Mouse (Mus musculus): Measurements from ENCODE around the gene Chl1. TPM values are rescaled to one million over a fixed set of nuclear protein-coding genes. Genes with fewer than 3 reads are reported as not detected.

The Chl1 gene
- total and polyA plus RNA-seq, 3 experiments: not detected

DNA sequence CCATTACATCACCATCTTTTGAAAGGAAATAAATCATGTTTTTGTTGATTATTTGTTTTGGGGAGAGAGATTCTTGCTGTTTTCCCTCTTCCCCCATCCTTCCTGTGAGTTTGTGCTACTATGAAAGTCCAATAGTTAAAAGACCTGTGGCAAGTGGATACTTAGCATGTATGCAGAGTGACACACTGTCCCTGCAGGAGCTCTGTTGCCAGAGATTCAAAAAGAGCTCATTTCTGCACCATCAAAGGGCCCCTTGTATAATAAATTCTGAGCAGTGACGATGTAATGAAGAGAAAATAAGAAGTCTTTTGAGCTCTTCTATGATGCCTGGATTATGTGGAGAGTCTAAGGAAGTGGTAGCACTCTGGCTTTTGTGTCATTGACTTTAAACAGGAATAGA, 33.4 kb downstream of the Chl1 start:
- TF ChIP-seq RCOR1 (conservative IDR thresholded peaks at IDR 0.05; ENCODE audit: low read depth, low read length) (no peak), CHD1 (IDR thresholded peaks at IDR 0.05; ENCODE audit: low read depth, low read length) (no peak), SIN3A (IDR thresholded peaks at IDR 0.05; ENCODE audit: low read length) (no peak), CHD2 (IDR thresholded peaks at IDR 0.05; ENCODE audit: low read length) (no peak), CTCF (conservative IDR thresholded peaks at IDR 0.05 in 1 of 2, IDR thresholded peaks at IDR 0.05 in 1 of 2; ENCODE audit: low read depth in 2 of 2, low read length in 2 of 2) (no peak), RAD21 (IDR thresholded peaks at IDR 0.05; ENCODE audit: low read depth, low read length) (no peak), NRF1 (IDR thresholded peaks at IDR 0.05; ENCODE audit: low read depth, low read length) (no peak), BHLHE40 (IDR thresholded peaks at IDR 0.05; ENCODE audit: low read depth, low read length) (no peak), MXI1 (IDR thresholded peaks at IDR 0.05; ENCODE audit: low read depth, low read length) (no peak)
- no peak for DNase-seq (ENCODE audit: extremely low read depth)
- Histone ChIP-seq H3K36me3 (replicated peaks in 1 of 2; ENCODE audit: control insufficient read depth in 1 of 2, insufficient read depth in 1 of 2, low read length in 1 of 2) (no peaks in the 10 kb centered on the region), H3K27me3 (replicated peaks) (no peaks in the 10 kb centered on the region), H3K27ac (ENCODE audit: insufficient read depth, low read depth) (no peak overlapping the region), H3K4me2 (ENCODE audit: insufficient read depth, low read depth, poor library complexity, severe bottlenecking) (no peak overlapping the region), H3K9me3 (replicated peaks; ENCODE audit: low read length) (peaks cover 27% of the 10 kb centered on the region), H3K9ac (ENCODE audit: insufficient read depth, low read depth) (no peak overlapping the region), H3K4me3 (replicated peaks in 1 of 3; ENCODE audit: low read depth in 2 of 3, low read length in 2 of 3, poor library complexity in 1 of 3) (no peak overlapping the region), H3K4me1 (ENCODE audit: control insufficient read depth in 1 of 2, insufficient read depth in 2 of 2) (no peaks in the 10 kb centered on the region), H3K79me2 (replicated peaks; ENCODE audit: control insufficient read depth, extremely low read depth, insufficient read depth, poor library complexity, severe bottlenecking) (no peaks in the 10 kb centered on the region)
- dilution Hi-C loops (cut with MboI; ENCODE audit: extremely low pct_ligation_motif_present, extremely low pct_unique_long_range_greater_than_20kb, low sequenced_read_pairs) (no loop called here), in situ Hi-C loops (cut with MboI; ENCODE audit: low pct_ligation_motif_present, low pct_unique_long_range_greater_than_20kb, low sequenced_read_pairs) (no loop called here)

DNA sequence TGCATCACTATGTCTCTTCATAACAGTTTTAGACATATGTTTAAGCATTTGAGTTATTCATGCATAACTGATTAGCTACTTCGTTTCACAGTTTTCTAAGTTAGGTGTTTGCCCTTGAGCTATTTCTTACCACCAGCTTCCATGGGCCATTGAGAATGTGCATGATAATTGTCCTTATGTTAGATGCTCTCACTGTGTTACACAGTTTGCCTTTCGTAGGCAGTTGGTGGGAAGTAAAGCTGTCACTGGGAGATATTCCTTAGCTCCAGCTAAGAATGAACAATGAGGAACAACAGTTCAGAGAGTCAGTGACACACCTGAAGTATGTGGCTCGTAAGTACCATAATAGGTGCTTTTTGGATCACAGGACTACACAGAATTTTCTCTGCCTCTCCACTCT, 35.9 kb downstream of the Chl1 start:
- no peak for TF ChIP-seq ZNF384 (IDR thresholded peaks at IDR 0.05; ENCODE audit: low read depth, low read length)
- no peak for TF ChIP-seq JUN (IDR thresholded peaks at IDR 0.05; ENCODE audit: insufficient read depth, low read depth, low read length)
- TF ChIP-seq MYC (IDR thresholded peaks at IDR 0.05; ENCODE audit: low read depth, low read length): no peak
- TF ChIP-seq E2F4 (IDR thresholded peaks at IDR 0.05; ENCODE audit: insufficient replicate concordance, low read depth, low read length): no peak
- TF ChIP-seq CHD2 (IDR thresholded peaks at IDR 0.05; ENCODE audit: low read length): no peak
- TF ChIP-seq IRF4 (IDR thresholded peaks at IDR 0.05; ENCODE audit: low read depth, low read length): no peak
- no peak for TF ChIP-seq SIN3A (IDR thresholded peaks at IDR 0.05; ENCODE audit: low read length)
- no peak for TF ChIP-seq PAX5 (IDR thresholded peaks at IDR 0.05; ENCODE audit: low read length)
- TF ChIP-seq POLR2A (IDR thresholded peaks at IDR 0.05; ENCODE audit: low read depth, low read length): no peak
- no peak for DNase-seq (ENCODE audit: extremely low read depth)
- dilution Hi-C loops (cut with MboI; ENCODE audit: extremely low pct_ligation_motif_present, extremely low pct_unique_long_range_greater_than_20kb, low sequenced_read_pairs): no loop called here
- Histone ChIP-seq H3K4me3 (replicated peaks in 1 of 3; ENCODE audit: low read depth in 2 of 3, low read length in 2 of 3, poor library complexity in 1 of 3) (no peak overlapping the region), H3K9ac (ENCODE audit: insufficient read depth, low read depth) (no peak overlapping the region), H3K27ac (ENCODE audit: insufficient read depth, low read depth) (no peak overlapping the region), H3K36me3 (replicated peaks in 1 of 2; ENCODE audit: control insufficient read depth in 1 of 2, insufficient read depth in 1 of 2, low read length in 1 of 2) (no peaks in the 10 kb centered on the region), H3K27me3 (replicated peaks) (no peaks in the 10 kb centered on the region), H3K4me1 (ENCODE audit: control insufficient read depth in 1 of 2, insufficient read depth in 2 of 2) (no peaks in the 10 kb centered on the region), H3K79me2 (replicated peaks; ENCODE audit: control insufficient read depth, extremely low read depth, insufficient read depth, poor library complexity, severe bottlenecking) (no peaks in the 10 kb centered on the region), H3K4me2 (ENCODE audit: insufficient read depth, low read depth, poor library complexity, severe bottlenecking) (no peak overlapping the region), H3K9me3 (replicated peaks; ENCODE audit: low read length) (peaks cover 30% of the 10 kb centered on the region)
- in situ Hi-C loops (cut with MboI; ENCODE audit: low pct_ligation_motif_present, low pct_unique_long_range_greater_than_20kb, low sequenced_read_pairs): no loop called here

GRCm38 (mm10) chr6:103549929-103550328, 39.5 kb downstream of the Chl1 start:
- Histone ChIP-seq H3K27ac (ENCODE audit: insufficient read depth, low read depth) (no peak overlapping the region), H3K4me1 (ENCODE audit: control insufficient read depth in 1 of 2, insufficient read depth in 2 of 2) (no peaks in the 10 kb centered on the region), H3K9ac (ENCODE audit: insufficient read depth, low read depth) (no peak overlapping the region), H3K9me3 (replicated peaks; ENCODE audit: low read length) (peaks cover 32% of the 10 kb centered on the region), H3K36me3 (replicated peaks in 1 of 2; ENCODE audit: control insufficient read depth in 1 of 2, insufficient read depth in 1 of 2, low read length in 1 of 2) (no peaks in the 10 kb centered on the region), H3K4me2 (ENCODE audit: insufficient read depth, low read depth, poor library complexity, severe bottlenecking) (no peak overlapping the region), H3K79me2 (replicated peaks; ENCODE audit: control insufficient read depth, extremely low read depth, insufficient read depth, poor library complexity, severe bottlenecking) (no peaks in the 10 kb centered on the region), H3K4me3 (replicated peaks in 1 of 3; ENCODE audit: low read depth in 2 of 3, low read length in 2 of 3, poor library complexity in 1 of 3) (no peak overlapping the region), H3K27me3 (replicated peaks) (no peaks in the 10 kb centered on the region)
- dilution Hi-C loops (cut with MboI; ENCODE audit: extremely low pct_ligation_motif_present, extremely low pct_unique_long_range_greater_than_20kb, low sequenced_read_pairs): no loop called here
- DNase-seq (ENCODE audit: extremely low read depth): no peak
- in situ Hi-C loops (cut with MboI; ENCODE audit: low pct_ligation_motif_present, low pct_unique_long_range_greater_than_20kb, low sequenced_read_pairs): no loop called here
- no peak for TF ChIP-seq MAZ (IDR thresholded peaks at IDR 0.05; ENCODE audit: low read depth, low read length)

Measured in CH12.LX (cell line).